ENCODE assay signal across 8 mouse cellular contexts in the genomic region with DNA sequence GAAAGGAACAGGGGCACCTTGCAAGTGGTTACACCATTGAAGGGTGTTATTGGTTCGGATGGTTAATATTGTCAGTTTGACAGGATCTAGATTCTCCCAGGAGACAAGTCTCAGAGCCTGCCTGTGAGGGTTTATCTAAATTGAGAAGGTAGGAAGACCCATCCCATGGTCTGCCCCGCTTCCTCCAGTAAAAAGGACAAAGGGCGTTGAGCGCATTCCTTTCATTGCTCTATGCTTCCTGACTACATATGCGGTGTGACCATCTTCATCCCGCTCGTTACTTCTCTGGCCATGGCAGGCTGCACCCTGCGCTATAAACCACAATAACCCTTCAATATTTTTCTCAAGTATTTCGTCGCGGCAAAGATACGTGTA. TPM values are rescaled to one million over a fixed set of nuclear protein-coding genes. Genes with fewer than 3 reads are reported as not detected.
DNase-seq lines count a peak whose midpoint lies in the region; ATAC-seq and TF ChIP-seq lines count a peak whose summit lies in the region.

No protein-coding gene starts in this region.

- H3K9me3 ChIP-seq in kidney, embryonic 14.5 days (ENCODE audit: control insufficient read depth, low read length): no peaks in the 10 kb centered on the region
- no peaks in the 10 kb centered on the region for H3K9me3 ChIP-seq in hindbrain, embryonic 11.5 days (ENCODE audit: control insufficient read depth, low read length)
- no peaks in the 10 kb centered on the region for H3K9me3 ChIP-seq in midbrain, embryonic 12.5 days

- no peak for ATAC-seq in kidney, embryonic 14.5 days (ENCODE audit: low FRiP score, low TSS enrichment)
- peak; percentile 30; the same call in 1 of the 2 replicates for ATAC-seq in hindbrain, embryonic 11.5 days (ENCODE audit: low FRiP score)
- peak; percentile 8; the same call in 1 of the 2 replicates for ATAC-seq in midbrain, embryonic 12.5 days (ENCODE audit: low FRiP score, low read depth)

- WGBS in kidney, embryonic 14.5 days: 22% methylated on average over 12 of the region's 12 CpGs
- WGBS in bone marrow, adult 2 months: 19% methylated on average over 12 of the region's 12 CpGs
- 25% methylated on average over 12 of the region's 12 CpGs for WGBS in hindbrain, embryonic 11.5 days
- 22% methylated on average over 12 of the region's 12 CpGs for WGBS in midbrain, embryonic 12.5 days

- TF ChIP-seq CTCF in bone marrow, adult 2 months (IDR thresholded peaks at IDR 0.05; ENCODE audit: control insufficient read depth, insufficient read depth, low read length): no peak

- H3K27ac ChIP-seq in kidney, embryonic 14.5 days (ENCODE audit: low read depth, low read length): no peak overlapping the region
- H3K27ac ChIP-seq in bone marrow, adult 2 months (ENCODE audit: control insufficient read depth, insufficient read depth, low read depth, low read length, poor library complexity): no peak overlapping the region
- H3K27ac ChIP-seq in hindbrain, embryonic 11.5 days (ENCODE audit: low read depth, low read length): 0 out of 2 replicates have a peak overlapping the region, but pooled peaks have one; percentile 62
- peak overlapping the region; percentile 74 for H3K27ac ChIP-seq in midbrain, embryonic 12.5 days (replicated peaks)

- no peak for TF ChIP-seq POLR2A in bone marrow, adult 2 months (IDR thresholded peaks at IDR 0.05; ENCODE audit: borderline replicate concordance, control insufficient read depth, low read depth, low read length)

- H3K27me3 ChIP-seq in kidney, embryonic 14.5 days (ENCODE audit: control insufficient read depth, insufficient read depth, low read length): no peaks in the 10 kb centered on the region
- H3K27me3 ChIP-seq in hindbrain, embryonic 11.5 days (ENCODE audit: control insufficient read depth, insufficient read depth, low read length): no peaks in the 10 kb centered on the region
- no peaks in the 10 kb centered on the region for H3K27me3 ChIP-seq in midbrain, embryonic 12.5 days

- peaks cover 6% of the 10 kb centered on the region for H3K36me3 ChIP-seq in kidney, embryonic 14.5 days (ENCODE audit: control insufficient read depth, insufficient read depth, low read length)
- no peaks in the 10 kb centered on the region for H3K36me3 ChIP-seq in hindbrain, embryonic 11.5 days (ENCODE audit: control insufficient read depth, insufficient read depth, low read length)
- no peaks in the 10 kb centered on the region; the same call in 1 of the 2 replicates for H3K36me3 ChIP-seq in midbrain, embryonic 12.5 days

- H3K4me1 ChIP-seq in kidney, embryonic 14.5 days (ENCODE audit: control insufficient read depth, insufficient read depth, low read length): 0 out of 2 replicates have a peak, but pooled peaks cover 3% of the 10 kb centered on the region
- H3K4me1 ChIP-seq in bone marrow, adult 2 months (ENCODE audit: control insufficient read depth, insufficient read depth, low read length): no peaks in the 10 kb centered on the region; the same call in 1 of the 2 replicates
- H3K4me1 ChIP-seq in hindbrain, embryonic 11.5 days (replicated peaks; ENCODE audit: control insufficient read depth, insufficient read depth, low read length): no peaks in the 10 kb centered on the region
- H3K4me1 ChIP-seq in midbrain, embryonic 12.5 days: peaks cover 8% of the 10 kb centered on the region; the same call in 1 of the 2 replicates

- peak overlapping the region; percentile 34 for H3K4me3 ChIP-seq in kidney, embryonic 14.5 days (ENCODE audit: low read length)
- peak overlapping the region; percentile 25 for H3K4me3 ChIP-seq in bone marrow, adult 2 months (replicated peaks; ENCODE audit: control insufficient read depth, low read depth, low read length)
- H3K4me3 ChIP-seq in hindbrain, embryonic 11.5 days (ENCODE audit: low read depth, low read length): peak overlapping the region; percentile 38
- H3K4me3 ChIP-seq in midbrain, embryonic 12.5 days: peak overlapping the region; percentile 46

- H3K9ac ChIP-seq in kidney, embryonic 14.5 days (ENCODE audit: low read depth, low read length): peak overlapping the region; percentile 1; the same call in 1 of the 2 replicates
- H3K9ac ChIP-seq in hindbrain, embryonic 11.5 days (ENCODE audit: low read depth, low read length): peak overlapping the region; percentile 39
- peak overlapping the region; percentile 54 for H3K9ac ChIP-seq in midbrain, embryonic 12.5 days (replicated peaks)

- peak overlapping the region; percentile 48 for H3K4me2 ChIP-seq in kidney, embryonic 14.5 days (replicated peaks; ENCODE audit: low read depth, low read length)
- peak overlapping the region; percentile 50 for H3K4me2 ChIP-seq in hindbrain, embryonic 11.5 days (replicated peaks; ENCODE audit: low read depth, low read length)
- peak overlapping the region; percentile 61 for H3K4me2 ChIP-seq in midbrain, embryonic 12.5 days (replicated peaks)

- DNase-seq in kidney, postnatal 4 days: no peak
- DNase-seq in hindbrain, embryonic 11.5 days (ENCODE audit: low spot score): no peak
- no peak for DNase-seq in natural killer cell, adult 2 months (ENCODE audit: low spot score in 2 of 2)
- DNase-seq in cerebellum, adult 11 months: no peak
- DNase-seq in cerebellum, postnatal 10 days: no peak

RNA-seq across cellular contexts. Expression of a gene that starts 8.4 kb away (rescaled TPM):
- 4.3 and 10.5 TPM in 2 replicates for polyA plus RNA-seq in kidney, embryonic 14.5 days (2014; fragmentation: Nextera tagmentation; extraction: Ambion mirVana)
- polyA plus RNA-seq in bone marrow, adult 2 months (2011; ENCODE audit: insufficient read depth, insufficient read length, low replicate concordance, missing spikeins): 21.7 and 32.3 TPM in 2 replicates
- 4.9 and 6.5 TPM in 2 replicates for polyA plus RNA-seq in hindbrain, embryonic 11.5 days (2014; fragmentation: Nextera tagmentation; extraction: Ambion mirVana)
- 9.0 and 9.6 TPM in 2 replicates for polyA plus RNA-seq in midbrain, embryonic 12.5 days (2016; fragmentation: Nextera tagmentation; extraction: Ambion mirVana)

RNA-seq across cellular contexts. Expression of a gene that starts 56.3 kb away (rescaled TPM):
- polyA plus RNA-seq in kidney, embryonic 14.5 days (2014; fragmentation: Nextera tagmentation; extraction: Ambion mirVana): 43.5 and 55.8 TPM in 2 replicates
- polyA plus RNA-seq in bone marrow, adult 2 months (2011; ENCODE audit: insufficient read depth, insufficient read length, low replicate concordance, missing spikeins): 42.2 and 54.4 TPM in 2 replicates
- 37.9 and 40.4 TPM in 2 replicates for polyA plus RNA-seq in hindbrain, embryonic 11.5 days (2014; fragmentation: Nextera tagmentation; extraction: Ambion mirVana)
- polyA plus RNA-seq in midbrain, embryonic 12.5 days (2016; fragmentation: Nextera tagmentation; extraction: Ambion mirVana): 50.2 and 51.8 TPM in 2 replicates

Comparison
In these comparisons a context has a peak if more than half of its experiments do, and no peak if none do; other contexts are left out.
1. H3K27ac ChIP-seq: peak in hindbrain, embryonic 11.5 days (single experiment) and midbrain, embryonic 12.5 days (single experiment); none in kidney, embryonic 14.5 days (single experiment) and bone marrow, adult 2 months (single experiment).
2. H3K9ac ChIP-seq: peak in every context shown above with its lines; median percentile 54 in midbrain, embryonic 12.5 days; 39 in hindbrain, embryonic 11.5 days; 1 in kidney, embryonic 14.5 days.
3. Peak in every context shown above with its lines, with median percentiles within 50 percentile points of each other: H3K4me2 ChIP-seq and H3K4me3 ChIP-seq.